Mouse (Mus musculus) lung, adult 2 months (tissue): ENCODE measurements around the gene Tle6.

Source experiments
- CTCF ChIP-seq: fragments of 200-500 bp; IDR thresholded peaks from 2 replicates; pipeline ENCODE4 v1.5.1; 2011; ENCODE audit warnings: mild to moderate bottlenecking, low read length, control low read depth; ENCODE audit not compliant: insufficient read depth
- POLR2A ChIP-seq: fragments of 200-500 bp; IDR thresholded peaks from 2 replicates; pipeline ENCODE4 v1.6.1; 2011; ENCODE audit warnings: low read depth, mild to moderate bottlenecking, control low read depth, low read length, borderline replicate concordance; ENCODE audit errors: extremely low read depth

GRCm38 (mm10) chr10:81559163-81559626 is 41.7 kb downstream of the Tle6 start, which contains the start of gene Aes:
- TF ChIP-seq CTCF (no peak), POLR2A (peak; percentile 23; the same call in 1 of the 2 replicates)
